Mouse (Mus musculus): Measurements from ENCODE around the gene Nsg2.

The Nsg2 gene

GRCm38 (mm10) chr11:32075163-32075562 lies 74.9 kb downstream of the Nsg2 start:
- no peak for DNase-seq (ENCODE audit: inconsistent age in 2 of 2, low spot score in 1 of 2)

GRCm38 (mm10) chr11:32083462-32083861 lies 83.2 kb downstream of the Nsg2 start:
- no peak for DNase-seq (ENCODE audit: inconsistent age in 2 of 2, low spot score in 1 of 2)

DNA sequence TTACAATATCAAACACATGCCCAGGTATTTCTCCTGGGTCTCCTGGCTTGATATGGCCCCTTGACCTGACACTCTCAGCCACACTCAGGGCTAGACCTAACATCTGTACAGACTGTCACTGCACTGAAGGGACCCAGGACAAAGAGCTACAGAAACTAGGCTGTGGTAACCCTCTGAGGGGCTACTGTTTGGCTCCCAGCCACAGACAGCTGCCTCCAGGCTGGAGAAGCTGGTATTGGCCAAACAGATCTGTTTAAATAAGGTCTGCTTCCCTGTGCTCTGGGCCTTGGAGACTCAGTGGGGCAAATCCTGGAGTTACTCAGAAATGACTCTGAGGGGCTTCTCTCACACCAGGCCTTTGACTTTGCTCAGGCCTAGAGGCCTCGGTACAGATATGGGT lies 86.3 kb downstream of the Nsg2 start:
- no peak for DNase-seq (ENCODE audit: inconsistent age in 2 of 2, low spot score in 1 of 2)

GRCm38 (mm10) chr11:32087376-32087775 lies 87.1 kb downstream of the Nsg2 start:
- DNase-seq (ENCODE audit: inconsistent age in 2 of 2, low spot score in 1 of 2) = peak; percentile 14 to 40

- DNase-seq (ENCODE audit: inconsistent age in 2 of 2, low spot score in 1 of 2) = no peak
Measured at GRCm38 (mm10) chr11:32087779-32088442, 87.6 kb downstream of the Nsg2 start.

DNA sequence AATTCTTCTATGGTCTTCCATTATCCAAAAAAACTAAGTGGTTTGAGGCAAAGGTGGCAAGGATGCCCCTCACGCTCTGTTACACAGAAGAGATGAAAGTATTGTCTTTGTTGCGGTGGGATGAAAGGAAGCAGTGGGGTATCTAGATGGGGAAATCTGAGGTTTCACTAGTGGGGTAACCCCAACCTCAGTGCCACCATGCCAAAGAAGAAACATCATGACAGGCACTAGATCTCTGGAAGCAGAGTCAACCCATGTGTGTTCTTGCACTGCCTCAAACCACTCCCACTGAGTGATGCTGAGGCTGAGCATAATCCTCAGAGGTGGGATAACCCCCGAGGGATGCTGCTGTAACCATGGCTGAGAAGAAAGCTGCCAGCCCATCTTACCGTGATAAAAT lies 95.5 kb downstream of the Nsg2 start:
- DNase-seq (ENCODE audit: inconsistent age in 2 of 2, low spot score in 1 of 2) = no peak

- DNase-seq (ENCODE audit: inconsistent age in 2 of 2, low spot score in 1 of 2) = no peak
Measured at GRCm38 (mm10) chr11:32096346-32096745, 96.1 kb downstream of the Nsg2 start.

- DNase-seq (ENCODE audit: inconsistent age in 2 of 2, low spot score in 1 of 2) = peak in 1 of 2 experiments; percentile 22
Measured at GRCm38 (mm10) chr11:32101059-32101632, 100.9 kb downstream of the Nsg2 start.

GRCm38 (mm10) chr11:32102976-32103375 lies 102.7 kb downstream of the Nsg2 start:
- no peak for DNase-seq (ENCODE audit: inconsistent age in 2 of 2, low spot score in 1 of 2)

DNA sequence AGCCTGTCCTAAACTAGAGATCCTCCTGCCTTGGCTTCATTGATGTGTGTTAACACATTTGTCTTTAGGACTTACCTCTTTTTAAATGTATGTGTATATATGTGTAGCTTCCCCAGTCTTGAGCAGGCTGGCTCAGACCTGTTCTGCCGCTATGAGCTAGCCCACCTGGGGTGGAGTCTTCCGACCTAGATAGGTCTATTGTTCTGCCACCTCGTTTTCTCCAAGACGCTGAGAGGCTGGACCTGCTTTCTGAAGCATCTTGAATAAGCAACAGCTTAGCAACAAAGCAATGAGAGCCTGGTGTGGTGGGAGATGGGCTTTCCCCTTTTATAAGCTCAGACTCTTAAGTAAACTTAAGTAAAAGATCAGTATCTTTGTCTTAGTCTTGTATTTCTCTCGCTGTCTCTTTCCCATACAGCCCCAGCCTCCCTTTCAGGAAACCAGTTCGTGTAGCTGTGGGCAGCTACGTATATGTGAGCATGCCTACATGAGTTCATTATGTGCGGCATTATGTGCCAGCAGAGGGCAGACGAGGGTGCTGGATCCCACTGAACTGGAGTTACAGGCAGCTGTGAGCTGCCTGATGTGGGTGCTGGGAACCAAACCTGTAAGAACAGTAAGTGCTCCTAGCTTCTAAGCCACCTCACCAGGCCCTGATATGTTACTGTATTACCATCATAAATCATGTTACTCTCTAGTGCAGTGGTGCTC lies 104.3 kb downstream of the Nsg2 start:
- no peak for DNase-seq (ENCODE audit: inconsistent age in 2 of 2, low spot score in 1 of 2)

GRCm38 (mm10) chr11:32105750-32106646 lies 105.7 kb downstream of the Nsg2 start:
- DNase-seq (ENCODE audit: inconsistent age in 2 of 2, low spot score in 1 of 2) = no peak

DNA sequence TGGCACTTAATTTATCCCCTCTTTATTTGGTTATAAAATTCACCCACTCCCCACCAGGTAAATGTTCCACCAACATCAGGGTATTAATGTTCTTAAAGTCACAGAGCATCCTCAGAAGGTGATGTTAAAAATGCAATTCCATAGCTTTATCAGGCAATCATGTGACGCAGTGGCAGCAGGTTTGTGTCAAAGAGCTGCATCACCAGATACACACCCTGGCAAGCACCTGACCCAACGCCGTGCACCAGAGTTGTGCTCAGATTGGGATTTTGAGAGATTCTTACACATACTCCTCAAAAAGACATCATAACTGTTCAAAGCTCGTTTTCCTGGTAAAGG lies 106.4 kb downstream of the Nsg2 start:
- DNase-seq (ENCODE audit: inconsistent age in 2 of 2, low spot score in 1 of 2) = no peak

DNA sequence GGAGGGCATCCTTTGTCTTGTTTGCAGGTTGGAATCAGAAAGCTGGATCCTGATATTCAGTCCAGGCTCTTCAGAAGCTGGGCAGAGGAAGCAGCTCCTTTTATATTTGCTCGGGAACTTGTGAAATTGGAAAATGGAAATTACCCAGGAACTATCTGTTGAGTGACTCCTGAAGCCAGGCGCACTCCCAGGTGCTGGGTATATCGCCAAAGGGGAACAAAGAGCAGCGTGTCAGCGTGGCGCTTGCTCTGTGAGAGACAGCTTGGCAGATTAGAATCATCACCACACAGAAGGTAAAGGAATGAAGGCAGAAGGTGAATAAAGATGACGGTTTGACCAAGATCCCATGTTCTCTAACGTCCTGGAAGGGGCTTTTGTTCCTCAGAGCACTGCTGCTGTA lies 108.2 kb downstream of the Nsg2 start:
- DNase-seq (ENCODE audit: inconsistent age in 2 of 2, low spot score in 1 of 2) = no peak
